Mouse (Mus musculus) adrenal gland, postnatal 36 days (tissue): Measurements from ENCODE around the gene Phox2b. TPM values are rescaled to one million over a fixed set of nuclear protein-coding genes. Genes with fewer than 3 reads are reported as not detected.

ENCODE experiments used
- DNase-seq, 2 experiments: peaks; one replicate each; pipeline ENCODE4 v3.0.0; 2021; ENCODE audit warnings: mixed read lengths in 1 of 2
- microRNA-seq: library from miRNA; unstranded; fragments of <30 nt; microRNA quantifications from one replicate; pipeline ENCODE4 v1.2.0, GENCODE M21; 2021
- total RNA-seq, 2 experiments: library from RNA; stranded (reverse); gene quantifications; 2 replicates each; pipeline ENCODE4 v1.2.3; 2021

The Phox2b gene
- total RNA-seq, 2 experiments from 2014 or later: 18.1 to 20.0 TPM

- DNase-seq: no peak
Observed at GRCm38 (mm10) chr5:67091766-67092165, 7.3 kb downstream of the Phox2b start.

- no peak for DNase-seq
Observed at GRCm38 (mm10) chr5:67090856-67091255, 8.2 kb downstream of the Phox2b start.

GRCm38 (mm10) chr5:67083117-67083516 lies 16.0 kb downstream of the Phox2b start:
- no peak for DNase-seq

DNA sequence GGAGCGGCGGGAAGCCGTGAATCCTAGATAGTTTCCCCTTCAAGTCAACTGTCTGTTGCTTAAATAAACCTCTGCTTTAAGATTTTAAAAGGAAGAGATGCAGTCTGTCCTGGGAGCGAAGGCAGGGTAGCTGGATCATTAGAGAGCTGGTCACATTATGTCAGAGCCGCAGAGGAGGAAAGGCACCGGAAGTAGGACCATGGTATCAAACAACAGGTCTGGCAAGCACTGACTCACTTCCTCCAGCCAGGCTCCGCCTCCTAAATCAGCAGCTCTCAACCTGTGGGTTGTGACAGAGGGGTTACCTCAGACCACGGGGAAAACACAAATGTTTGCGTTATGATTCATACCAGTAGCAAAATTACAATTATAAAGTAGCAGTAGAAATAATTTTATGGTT lies 35.5 kb downstream of the Phox2b start:
- no peak for DNase-seq

DNA sequence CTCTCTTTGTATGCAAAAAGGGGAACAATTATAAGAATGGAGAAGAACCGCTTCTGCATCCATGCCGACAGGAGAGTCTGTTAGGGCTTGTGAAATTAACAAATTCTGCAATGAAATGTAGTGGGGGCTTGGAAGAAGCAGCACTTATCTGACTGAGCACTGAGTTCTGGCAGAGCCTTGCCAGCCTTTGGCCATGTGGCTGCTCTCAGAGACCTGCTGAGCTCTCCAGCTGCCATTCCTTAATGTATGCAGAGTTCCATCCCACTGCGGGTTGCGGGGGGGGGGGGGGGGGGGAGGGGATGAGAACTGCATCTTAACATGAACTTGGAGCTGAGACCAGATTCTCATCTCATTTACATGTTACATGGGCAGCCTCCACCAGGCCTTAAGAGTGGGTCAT lies 38.6 kb downstream of the Phox2b start:
- DNase-seq: no peak

GRCm38 (mm10) chr5:67057803-67058202 lies 41.3 kb downstream of the Phox2b start:
- no peak for DNase-seq

DNA sequence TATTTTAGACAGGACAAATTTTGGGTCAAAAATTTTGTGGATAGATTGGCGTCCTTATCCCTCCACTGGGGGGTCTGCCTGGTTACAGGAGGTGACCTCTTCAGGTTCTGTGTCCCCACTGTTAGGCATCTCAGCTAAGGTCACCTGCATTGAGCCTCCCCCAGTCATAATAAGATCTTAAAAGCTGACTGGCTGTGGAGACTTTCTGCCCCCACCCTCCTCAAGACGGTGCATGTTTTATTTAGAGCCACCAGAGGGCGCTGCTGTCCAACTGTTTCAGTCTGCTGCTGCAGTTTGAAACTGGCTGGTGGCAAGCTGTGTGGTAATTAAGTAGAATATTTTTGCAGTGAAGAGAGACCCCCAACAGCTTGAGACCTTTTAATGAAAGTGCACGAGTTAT lies 51.1 kb downstream of the Phox2b start:
- peak; percentile 45 to 57 for DNase-seq

Small RNA genes within 50 kb of the gene (microRNA-seq; reads per million reads assigned to microRNA genes)
- gene Gm23841: not detected

Other genes with a start within 250 kb of the Phox2b start
- gene Tmem33, start 161.3 kb upstream of the Phox2b start, total RNA-seq: 100 to 1,000 TPM; 121 to 144 TPM
- 100 to 1,000 TPM; 114 to 142 TPM for gene Slc30a9, start 207.7 kb upstream of the Phox2b start, total RNA-seq